Mouse (Mus musculus): Measurements from ENCODE around the gene Zfp13. TPM values are rescaled to one million over a fixed set of nuclear protein-coding genes. Genes with fewer than 3 reads are reported as not detected.
"Not testable (repeated sequence)": the region's sequence is repeated elsewhere in the genome, so short reads cannot be mapped to it uniquely, and the experiment has no call there.

The Zfp13 gene
- polyA plus RNA-seq, 1 experiment from 2014 or later = 12.9 TPM

DNA sequence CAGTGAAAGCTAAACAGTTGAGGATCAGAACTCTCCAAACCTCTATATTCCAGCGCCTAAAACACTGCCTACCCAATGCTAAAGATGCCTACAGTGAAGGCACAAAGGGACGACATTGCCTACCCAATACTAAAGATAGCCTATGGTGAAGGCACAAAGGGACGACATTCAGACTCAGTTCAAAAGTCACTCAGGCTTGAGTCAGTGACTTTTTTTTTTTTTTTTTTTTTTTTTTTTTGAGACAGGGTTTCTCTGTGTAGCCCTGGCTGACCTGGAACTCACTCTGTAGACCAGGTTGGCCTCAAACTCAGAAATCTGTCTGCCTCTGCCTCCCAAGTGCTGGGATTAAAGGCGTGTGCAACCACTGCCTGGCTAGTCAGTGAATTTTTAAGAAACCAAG lies 4.1 kb downstream of the Zfp13 start:
- not testable (repeated sequence) for H3K9ac ChIP-seq (ENCODE audit: low read length); H3K4me1 ChIP-seq (replicated peaks; ENCODE audit: control insufficient read depth, insufficient read depth, low read length); H3K9me3 ChIP-seq (ENCODE audit: control insufficient read depth, low read length); ATAC-seq (ENCODE audit: low read depth); H3K27ac ChIP-seq (ENCODE audit: low read length); H3K4me2 ChIP-seq (ENCODE audit: low read depth, low read length); H3K36me3 ChIP-seq (ENCODE audit: control insufficient read depth, insufficient read depth, low read length); H3K4me3 ChIP-seq (ENCODE audit: low read length); H3K27me3 ChIP-seq (ENCODE audit: control insufficient read depth, insufficient read depth, low read depth, low read length)
- 79% methylated on average over 4 of the region's 4 CpGs for WGBS

DNA sequence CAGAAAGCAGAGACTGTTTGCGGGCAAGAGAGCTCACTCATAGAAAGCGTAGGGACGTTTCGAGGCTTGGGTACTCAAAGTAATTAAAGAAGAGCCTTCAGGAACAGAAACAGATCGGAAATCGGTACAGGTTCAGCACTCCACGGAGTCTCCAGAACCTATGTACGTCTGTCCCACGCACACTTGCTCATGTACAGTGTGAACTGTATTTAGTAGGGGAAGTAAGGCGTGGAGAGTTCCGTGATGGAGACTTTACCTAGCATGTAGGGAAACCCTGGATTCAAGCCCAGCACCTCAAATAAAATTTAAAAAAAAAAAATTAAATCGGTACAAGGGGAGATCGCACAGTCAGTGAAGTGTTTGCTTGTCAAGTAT lies 6.4 kb downstream of the Zfp13 start:
- Histone ChIP-seq H3K27me3 (ENCODE audit: control insufficient read depth, insufficient read depth, low read depth, low read length) (no peaks in the 10 kb centered on the region), H3K36me3 (ENCODE audit: control insufficient read depth, insufficient read depth, low read length) (no peaks in the 10 kb centered on the region), H3K4me1 (replicated peaks; ENCODE audit: control insufficient read depth, insufficient read depth, low read length) (no peaks in the 10 kb centered on the region), H3K9ac (ENCODE audit: low read length) (peak overlapping the region; percentile 63), H3K9me3 (ENCODE audit: control insufficient read depth, low read length) (no peaks in the 10 kb centered on the region), H3K4me3 (ENCODE audit: low read length) (peak overlapping the region; percentile 52), H3K27ac (ENCODE audit: low read length) (peak overlapping the region; percentile 50), H3K4me2 (ENCODE audit: low read depth, low read length) (peak overlapping the region; percentile 79)
- peak; percentile 46 for ATAC-seq (ENCODE audit: low read depth)
- WGBS = 7% methylated on average over 13 of the region's 13 CpGs

DNA sequence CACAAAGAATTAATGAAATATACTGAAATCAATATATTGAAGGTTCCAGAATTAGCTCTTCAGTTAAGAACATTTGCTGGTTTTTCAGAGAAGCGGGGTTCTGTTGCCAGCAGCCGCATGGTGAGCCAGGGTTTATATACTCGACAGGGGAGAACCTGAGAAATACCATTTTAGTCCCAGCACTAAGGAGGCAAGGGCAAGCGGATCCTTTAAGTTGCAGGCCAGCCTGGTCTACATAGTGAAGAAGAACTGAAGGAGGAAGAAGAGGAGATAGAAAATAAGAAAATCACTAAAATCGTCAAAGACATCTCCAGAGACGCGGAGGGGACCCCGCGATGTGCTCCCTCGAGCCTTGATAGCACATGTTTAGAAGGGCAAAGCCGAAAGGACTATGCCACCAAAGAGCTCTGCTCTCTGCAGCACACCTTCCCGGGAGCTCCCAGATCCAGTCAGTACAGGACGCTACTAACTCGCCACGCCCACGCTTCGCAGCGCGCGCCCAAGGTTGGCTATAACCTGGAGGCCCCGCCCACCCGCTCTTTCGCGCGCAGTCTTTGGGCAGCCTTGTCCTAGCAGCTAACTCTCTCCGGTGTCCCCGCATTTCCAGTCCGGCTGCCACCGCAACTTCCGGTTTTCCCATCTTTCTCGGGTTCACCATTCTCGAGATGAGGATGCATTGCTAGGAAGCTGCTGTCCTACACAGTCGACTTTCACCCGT lies 6.9 kb downstream of the Zfp13 start:
- WGBS = 6% methylated on average over 34 of the region's 34 CpGs
- peak; percentile 99 for ATAC-seq (ENCODE audit: low read depth)

DNA sequence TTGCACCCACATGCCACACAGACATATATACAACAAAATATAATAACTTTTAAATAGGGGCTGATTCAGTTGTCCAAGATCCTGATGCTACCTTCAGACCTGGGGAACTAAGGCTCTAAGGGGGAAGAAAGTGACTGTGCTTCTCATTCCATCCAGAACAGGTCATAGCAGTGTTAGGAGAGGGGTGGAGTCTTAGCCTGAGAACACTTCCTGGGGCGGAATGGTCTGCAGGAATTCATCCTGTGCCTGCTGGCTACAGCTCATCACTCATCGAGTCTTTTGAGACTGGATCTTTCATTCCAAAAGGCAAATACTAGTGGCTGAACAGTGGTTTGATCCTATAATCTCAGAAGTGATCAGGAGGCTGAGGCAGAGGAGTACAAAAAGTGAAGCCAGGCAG lies 12.0 kb downstream of the Zfp13 start:
- H3K27me3 ChIP-seq (ENCODE audit: control insufficient read depth, insufficient read depth, low read depth, low read length) = no peaks in the 10 kb centered on the region
- 0 out of 2 replicates have a peak, but pooled peaks cover 2% of the 10 kb centered on the region for H3K36me3 ChIP-seq (ENCODE audit: control insufficient read depth, insufficient read depth, low read length)
- 40% methylated on average over 2 of the region's 2 CpGs for WGBS

More for the DNA sequence above, 6.9 kb downstream of the Zfp13 start:
- H3K36me3 ChIP-seq (ENCODE audit: control insufficient read depth, insufficient read depth, low read length) = no peaks in the 10 kb centered on the region
- H3K9me3 ChIP-seq (ENCODE audit: control insufficient read depth, low read length) = no peaks in the 10 kb centered on the region
- H3K27me3 ChIP-seq (ENCODE audit: control insufficient read depth, insufficient read depth, low read depth, low read length) = no peaks in the 10 kb centered on the region
- H3K4me1 ChIP-seq (replicated peaks; ENCODE audit: control insufficient read depth, insufficient read depth, low read length) = no peaks in the 10 kb centered on the region
- H3K9ac ChIP-seq (ENCODE audit: low read length) = peak overlapping the region; percentile 63
- H3K4me3 ChIP-seq (ENCODE audit: low read length) = peak overlapping the region; percentile 52
- peak overlapping the region; percentile 50 for H3K27ac ChIP-seq (ENCODE audit: low read length)
- peak overlapping the region; percentile 79 for H3K4me2 ChIP-seq (ENCODE audit: low read depth, low read length)

DNA sequence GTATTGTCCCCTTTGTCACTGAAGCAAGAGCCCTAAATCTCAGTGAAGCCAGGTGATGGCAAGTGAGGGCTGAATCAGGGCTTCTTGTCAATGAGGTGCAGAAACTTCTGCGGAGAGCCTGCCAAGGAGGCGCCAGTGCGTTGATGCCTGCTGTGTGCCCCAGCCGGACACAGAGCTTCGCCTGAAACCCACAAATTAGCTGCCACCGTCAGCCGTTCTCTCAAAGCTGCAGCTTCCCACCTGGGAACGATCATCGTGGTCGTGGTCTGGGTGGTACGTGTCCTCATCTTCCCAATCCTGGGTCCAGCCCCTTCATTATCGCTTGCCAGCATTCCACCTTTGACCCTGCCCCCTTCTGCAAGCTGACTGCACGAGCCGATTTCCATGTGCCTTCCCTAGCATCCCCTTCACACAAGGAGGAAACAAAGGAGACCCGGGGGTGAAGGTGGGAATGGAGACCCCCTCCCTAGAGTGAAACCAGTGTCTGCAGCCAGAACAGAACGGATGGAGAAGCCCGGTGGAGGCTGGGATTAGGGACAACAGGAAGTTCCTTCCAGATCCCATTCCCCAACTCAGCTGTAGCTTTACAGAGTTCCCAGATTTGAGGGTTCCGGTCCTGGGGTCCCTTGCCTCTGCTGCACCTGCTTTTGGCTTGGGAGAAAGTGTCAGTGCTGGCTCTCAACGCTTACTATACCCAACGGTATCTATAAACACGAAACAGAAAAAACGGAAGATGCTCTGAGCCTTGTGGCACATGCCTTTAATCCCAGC lies 13.4 kb downstream of the Zfp13 start:
- under 1% methylated on average over 22 of the region's 22 CpGs for WGBS
- Histone ChIP-seq H3K36me3 (ENCODE audit: control insufficient read depth, insufficient read depth, low read length) (peaks cover 2% of the 10 kb centered on the region; the same call in 1 of the 2 replicates), H3K9ac (ENCODE audit: low read length) (peak overlapping the region; percentile 85), H3K4me2 (ENCODE audit: low read depth, low read length) (peak overlapping the region; percentile 83), H3K27ac (ENCODE audit: low read length) (0 out of 2 replicates have a peak overlapping the region, but pooled peaks have one; percentile 16), H3K4me3 (ENCODE audit: low read length) (peak overlapping the region; percentile 79), H3K4me1 (replicated peaks; ENCODE audit: control insufficient read depth, insufficient read depth, low read length) (no peaks in the 10 kb centered on the region; the same call in 1 of the 2 replicates), H3K27me3 (ENCODE audit: control insufficient read depth, insufficient read depth, low read depth, low read length) (no peaks in the 10 kb centered on the region), H3K9me3 (ENCODE audit: control insufficient read depth, low read length) (no peaks in the 10 kb centered on the region)
- peak; percentile 87 for ATAC-seq (ENCODE audit: low read depth)

More for the DNA sequence above, 12.0 kb downstream of the Zfp13 start:
- ATAC-seq (ENCODE audit: low read depth) = no peak
- Histone ChIP-seq H3K9me3 (ENCODE audit: control insufficient read depth, low read length) (no peaks in the 10 kb centered on the region), H3K4me2 (ENCODE audit: low read depth, low read length) (no peak overlapping the region), H3K4me3 (ENCODE audit: low read length) (no peak overlapping the region), H3K27ac (ENCODE audit: low read length) (no peak overlapping the region), H3K4me1 (replicated peaks; ENCODE audit: control insufficient read depth, insufficient read depth, low read length) (no peaks in the 10 kb centered on the region; the same call in 1 of the 2 replicates), H3K9ac (ENCODE audit: low read length) (no peak overlapping the region)

- Histone ChIP-seq H3K36me3 (ENCODE audit: control insufficient read depth, insufficient read depth, low read length) (peaks cover 8% of the 10 kb centered on the region), H3K4me3 (ENCODE audit: low read length) (no peak overlapping the region; the same call in 1 of the 2 replicates), H3K4me2 (ENCODE audit: low read depth, low read length) (peak overlapping the region; percentile 83), H3K9me3 (ENCODE audit: control insufficient read depth, low read length) (no peaks in the 10 kb centered on the region), H3K27ac (ENCODE audit: low read length) (no peak overlapping the region), H3K4me1 (replicated peaks; ENCODE audit: control insufficient read depth, insufficient read depth, low read length) (no peaks in the 10 kb centered on the region; the same call in 1 of the 2 replicates), H3K27me3 (ENCODE audit: control insufficient read depth, insufficient read depth, low read depth, low read length) (no peaks in the 10 kb centered on the region), H3K9ac (ENCODE audit: low read length) (no peak overlapping the region)
- ATAC-seq (ENCODE audit: low read depth) = no peak
- 73% methylated on average over 8 of the region's 8 CpGs for WGBS
Observed at GRCm38 (mm10) chr17:23584786-23585185, 14.5 kb downstream of the Zfp13 start.

GRCm38 (mm10) chr17:23575951-23576552 lies 23.2 kb downstream of the Zfp13 start:
- Histone ChIP-seq H3K36me3 (ENCODE audit: control insufficient read depth, insufficient read depth, low read length) (peaks cover 52% of the 10 kb centered on the region), H3K9me3 (ENCODE audit: control insufficient read depth, low read length) (peaks cover 5% of the 10 kb centered on the region; the same call in 1 of the 2 replicates), H3K9ac (ENCODE audit: low read length) (no peak overlapping the region), H3K4me3 (ENCODE audit: low read length) (no peak overlapping the region), H3K27ac (ENCODE audit: low read length) (no peak overlapping the region), H3K4me1 (replicated peaks; ENCODE audit: control insufficient read depth, insufficient read depth, low read length) (no peaks in the 10 kb centered on the region), H3K4me2 (ENCODE audit: low read depth, low read length) (no peak overlapping the region), H3K27me3 (ENCODE audit: control insufficient read depth, insufficient read depth, low read depth, low read length) (no peaks in the 10 kb centered on the region)
- 94% methylated on average over 38 of the region's 38 CpGs for WGBS
- ATAC-seq (ENCODE audit: low read depth) = no peak

GRCm38 (mm10) chr17:23574130-23574529 lies 25.2 kb downstream of the Zfp13 start:
- Histone ChIP-seq H3K27ac (ENCODE audit: low read length) (no peak overlapping the region), H3K27me3 (ENCODE audit: control insufficient read depth, insufficient read depth, low read depth, low read length) (no peaks in the 10 kb centered on the region), H3K36me3 (ENCODE audit: control insufficient read depth, insufficient read depth, low read length) (peaks cover 43% of the 10 kb centered on the region), H3K4me2 (ENCODE audit: low read depth, low read length) (no peak overlapping the region), H3K9ac (ENCODE audit: low read length) (no peak overlapping the region), H3K9me3 (ENCODE audit: control insufficient read depth, low read length) (peaks cover 5% of the 10 kb centered on the region; the same call in 1 of the 2 replicates), H3K4me1 (replicated peaks; ENCODE audit: control insufficient read depth, insufficient read depth, low read length) (no peaks in the 10 kb centered on the region), H3K4me3 (ENCODE audit: low read length) (no peak overlapping the region)
- no peak for ATAC-seq (ENCODE audit: low read depth)
- 91% methylated on average over 8 of the region's 8 CpGs for WGBS

- Histone ChIP-seq H3K4me3 (ENCODE audit: low read length) (no peak overlapping the region), H3K9ac (ENCODE audit: low read length) (no peak overlapping the region), H3K27ac (ENCODE audit: low read length) (no peak overlapping the region), H3K36me3 (ENCODE audit: control insufficient read depth, insufficient read depth, low read length) (peaks cover 29% of the 10 kb centered on the region), H3K27me3 (ENCODE audit: control insufficient read depth, insufficient read depth, low read depth, low read length) (no peaks in the 10 kb centered on the region), H3K9me3 (ENCODE audit: control insufficient read depth, low read length) (peaks cover 5% of the 10 kb centered on the region; the same call in 1 of the 2 replicates), H3K4me2 (ENCODE audit: low read depth, low read length) (no peak overlapping the region), H3K4me1 (replicated peaks; ENCODE audit: control insufficient read depth, insufficient read depth, low read length) (no peaks in the 10 kb centered on the region)
- 78% methylated on average over 6 of the region's 6 CpGs for WGBS
- no peak for ATAC-seq (ENCODE audit: low read depth)
Observed at GRCm38 (mm10) chr17:23572059-23572458, 27.2 kb downstream of the Zfp13 start.

Measured in lung, embryonic 16.5 days (tissue).